Mouse (Mus musculus): ENCODE results near the gene Rcor1.

The Rcor1 gene

DNA sequence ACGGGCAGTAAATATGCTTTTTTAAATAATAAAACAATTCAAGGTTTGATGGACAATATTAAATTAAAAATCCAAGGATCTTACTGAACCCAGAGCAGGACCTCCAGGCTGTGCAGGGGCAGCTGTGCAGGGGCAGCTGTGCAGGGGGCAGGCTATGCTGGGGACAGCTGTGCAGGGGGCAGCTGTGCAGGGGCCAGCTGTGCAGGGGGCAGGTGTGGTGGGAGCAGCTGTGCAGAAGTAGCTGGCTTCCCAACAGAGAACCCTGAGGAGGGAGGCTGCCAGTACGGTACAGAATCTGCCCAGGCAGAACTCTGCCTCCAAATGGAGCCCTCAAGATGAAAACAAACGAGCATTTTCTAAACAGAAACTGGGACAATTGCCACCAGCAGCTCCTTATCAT, 96.8 kb downstream of the Rcor1 start:
- no peak for DNase-seq

GRCm38 (mm10) chr12:111137079-111137478, 97.9 kb downstream of the Rcor1 start:
- no peak for DNase-seq

DNA sequence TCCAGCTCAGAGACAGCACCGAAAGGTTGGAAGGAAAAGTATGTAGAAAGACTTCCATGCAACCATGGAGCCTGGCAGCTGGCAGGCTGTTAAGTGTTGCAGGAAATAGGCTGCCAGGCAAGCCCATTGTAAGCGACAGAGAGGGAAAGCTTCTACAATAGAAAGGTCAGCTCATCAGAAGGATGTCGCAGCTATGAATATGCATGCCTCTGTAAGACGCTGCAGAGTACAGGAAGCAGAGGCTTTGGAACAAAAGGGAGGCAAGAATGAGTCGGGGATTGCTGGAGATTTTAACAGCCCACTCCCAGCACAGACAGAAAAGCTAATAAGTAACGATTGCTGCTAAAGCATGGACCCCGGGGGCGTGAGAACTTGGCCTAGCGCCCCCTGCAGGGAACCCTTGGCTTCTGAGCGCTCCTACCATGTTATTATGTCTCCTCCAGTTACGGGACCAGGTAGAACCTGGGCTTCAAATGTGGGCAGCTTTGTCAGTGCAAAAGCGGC, 103.9 kb downstream of the Rcor1 start:
- DNase-seq, result peak; percentile 33

DNA sequence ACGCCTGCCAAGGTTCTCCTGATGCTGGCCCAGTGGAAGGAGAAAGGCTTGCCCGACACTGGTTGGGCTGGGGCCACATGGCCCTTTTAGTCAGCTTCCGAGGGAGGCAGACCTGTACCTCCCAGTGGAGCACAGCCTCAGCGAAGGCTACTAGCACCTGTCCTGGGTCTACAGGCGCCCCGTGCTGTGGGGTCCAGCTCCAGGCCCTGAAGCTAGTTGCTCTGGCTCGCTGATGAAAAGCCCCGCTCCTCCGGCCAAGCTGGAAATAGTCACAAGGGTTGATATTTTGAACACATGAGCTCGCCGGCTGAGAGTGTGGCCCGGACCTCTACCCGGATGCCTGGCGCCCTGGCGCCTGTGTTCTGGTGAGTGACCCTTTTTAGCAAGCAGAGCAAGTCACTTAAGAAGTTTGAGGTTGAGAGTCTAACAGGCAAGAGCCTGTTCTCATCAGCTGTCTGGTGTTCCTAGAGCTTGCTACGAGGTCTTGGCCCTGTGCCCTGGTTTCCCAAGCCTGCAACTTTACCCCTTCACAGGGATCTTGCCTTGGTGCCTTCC, 104.4 kb downstream of the Rcor1 start:
- DNase-seq, result no peak

DNA sequence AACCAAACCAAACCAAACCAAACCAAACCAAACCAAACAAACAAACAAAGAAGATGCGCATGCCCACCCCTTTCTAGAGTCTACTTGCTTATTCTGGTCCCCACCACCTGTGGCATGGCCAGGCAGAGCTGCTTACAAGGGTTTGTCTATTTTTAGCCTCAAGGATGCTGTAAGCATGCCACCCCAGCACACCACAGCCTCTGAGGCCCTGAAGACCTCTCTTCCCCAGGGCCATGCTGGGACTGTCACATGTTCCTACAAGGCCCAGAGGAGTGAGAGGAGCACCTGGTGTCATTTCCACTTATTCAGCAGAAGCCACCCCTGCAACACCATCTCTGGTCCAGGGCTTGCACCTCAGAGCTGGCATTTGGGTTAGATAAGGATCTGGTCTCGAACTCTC, 105.4 kb downstream of the Rcor1 start:
- no peak for DNase-seq

DNA sequence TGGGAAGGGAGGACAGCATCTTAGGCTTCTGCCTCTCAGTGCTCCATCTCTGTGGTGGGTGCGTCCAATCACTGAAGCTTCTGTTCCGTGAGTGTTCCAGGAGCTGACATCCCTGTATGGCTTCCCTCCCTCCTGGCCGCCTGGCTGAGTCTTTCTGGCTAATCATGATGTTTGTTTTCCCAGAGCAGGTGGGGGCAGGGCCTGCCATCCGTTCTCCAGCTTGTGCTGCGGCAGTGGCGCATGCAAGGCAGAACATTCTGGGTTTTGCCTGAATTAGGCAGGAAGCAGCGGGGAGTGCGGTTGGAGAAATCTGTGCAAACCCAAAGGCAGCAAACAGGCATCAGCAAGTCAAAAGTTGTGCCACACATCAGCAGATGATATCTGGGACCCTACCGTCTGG, 106.1 kb downstream of the Rcor1 start:
- no peak for DNase-seq

DNA sequence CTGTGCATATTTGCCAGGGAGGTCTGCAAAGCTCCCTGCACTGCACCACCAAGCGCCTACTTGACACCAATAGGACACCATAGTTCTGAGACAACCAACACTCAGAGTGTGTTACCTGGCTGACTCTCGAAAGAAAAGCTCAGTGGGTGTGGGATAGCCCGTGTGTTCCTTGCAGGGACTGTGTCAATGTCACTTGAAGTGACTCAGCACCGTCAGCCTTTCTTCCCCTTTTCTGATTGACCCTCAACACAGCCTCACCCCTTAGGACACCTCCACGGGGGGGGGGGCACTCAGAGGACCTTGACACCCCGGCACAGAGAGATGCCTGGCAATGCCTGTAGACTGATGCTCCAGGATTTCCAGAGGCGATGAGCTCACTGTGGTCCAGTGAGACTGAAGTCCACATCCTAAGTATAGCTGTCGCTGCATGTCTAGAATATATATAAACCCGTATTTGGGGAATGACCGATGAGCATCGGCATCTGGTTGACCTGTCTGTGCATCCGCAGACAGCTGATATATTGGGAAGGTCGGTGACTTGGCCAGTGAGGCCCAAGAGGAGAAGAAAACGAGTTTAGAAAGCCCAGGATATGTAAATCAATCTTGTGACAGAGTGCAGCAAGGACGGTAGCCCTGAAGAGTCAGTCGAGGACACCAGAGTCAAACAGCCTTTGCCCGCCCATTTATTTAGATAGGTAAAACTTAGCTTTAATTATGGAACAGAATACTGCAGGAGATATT, 110.5 kb downstream of the Rcor1 start:
- DNase-seq, result no peak

- peak; percentile 34 for DNase-seq
These were observed 111.1 kb downstream of the Rcor1 start for GRCm38 (mm10) chr12:111150236-111150596.

DNA sequence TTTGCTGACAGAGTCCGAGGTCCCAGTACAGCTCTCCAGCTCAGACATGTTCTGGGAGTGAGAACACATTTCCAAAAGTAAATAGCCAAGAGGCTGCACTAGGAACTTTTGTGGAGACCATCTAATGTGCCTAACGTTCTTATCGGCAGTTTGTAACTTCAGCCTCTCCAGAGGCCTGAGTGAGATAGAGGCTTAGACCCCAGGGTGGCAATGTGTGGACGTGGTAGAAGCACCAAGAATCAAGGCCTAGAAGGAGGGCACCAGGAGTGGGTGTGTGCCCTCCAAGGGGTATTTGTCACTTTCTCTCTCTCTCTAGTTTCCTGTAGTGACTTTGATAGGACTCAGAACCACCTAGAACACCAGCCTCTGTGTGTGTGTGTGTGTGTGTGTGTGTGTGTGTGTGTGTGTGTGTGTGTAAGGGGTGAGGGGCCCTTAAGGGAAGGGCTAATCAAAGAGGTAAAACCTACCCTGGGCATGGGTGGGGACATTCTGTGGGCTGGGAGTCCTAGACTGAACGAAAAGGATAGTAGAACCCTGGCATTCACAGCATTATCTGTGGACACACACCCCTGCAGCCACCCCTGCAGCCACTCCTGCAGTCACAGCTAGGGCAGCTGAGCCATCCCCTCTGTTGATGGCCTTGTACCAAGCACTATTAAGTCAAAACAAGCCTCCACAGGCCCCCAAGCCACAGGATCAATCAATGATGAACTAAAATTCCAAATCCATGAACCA, 112.4 kb downstream of the Rcor1 start:
- DNase-seq, result no peak

GRCm38 (mm10) chr12:111152579-111152978, 113.4 kb downstream of the Rcor1 start:
- DNase-seq, result no peak

- DNase-seq, result no peak
These were observed 114.0 kb downstream of the Rcor1 start for GRCm38 (mm10) chr12:111152981-111153710.

DNA sequence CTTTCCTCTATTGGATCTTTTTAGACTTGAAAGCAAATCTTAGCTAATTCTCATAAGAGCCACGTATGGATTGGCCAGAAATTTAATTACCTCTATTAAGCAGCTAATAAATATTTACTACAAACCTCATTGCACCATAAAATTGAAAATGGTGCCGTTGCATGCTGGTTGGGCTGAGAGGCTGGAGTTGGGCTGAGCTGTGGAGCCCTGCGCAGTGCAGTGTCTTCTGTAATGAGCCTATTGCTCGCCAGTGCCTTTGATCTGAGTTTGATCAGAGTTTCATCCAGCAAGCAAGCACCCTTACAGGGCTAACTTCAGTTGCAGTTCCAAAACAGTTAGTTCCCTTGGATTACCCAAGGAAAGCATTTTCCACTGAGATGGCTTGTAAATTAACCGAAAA, 114.8 kb downstream of the Rcor1 start:
- DNase-seq, result no peak

DNA sequence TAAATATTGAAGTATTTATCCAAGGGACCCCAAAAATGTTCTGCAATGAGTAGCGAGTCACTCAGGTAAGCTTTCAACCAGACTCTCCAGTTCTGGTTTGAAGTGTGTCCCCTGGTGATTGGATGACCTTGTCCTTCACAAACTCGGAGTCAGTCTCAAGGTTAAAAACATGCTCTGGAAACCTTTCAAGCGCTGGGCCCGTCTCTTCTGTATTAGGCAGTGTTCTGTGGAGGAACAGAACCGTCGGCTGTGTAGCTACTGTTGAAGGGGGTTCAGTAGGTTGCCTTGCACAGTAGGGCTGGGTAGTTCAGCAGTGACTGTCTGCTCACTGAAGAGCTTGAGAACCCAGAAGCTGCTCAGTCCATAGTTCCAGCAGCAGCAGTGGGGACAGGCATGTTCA, 115.5 kb downstream of the Rcor1 start:
- DNase-seq, result no peak

DNA sequence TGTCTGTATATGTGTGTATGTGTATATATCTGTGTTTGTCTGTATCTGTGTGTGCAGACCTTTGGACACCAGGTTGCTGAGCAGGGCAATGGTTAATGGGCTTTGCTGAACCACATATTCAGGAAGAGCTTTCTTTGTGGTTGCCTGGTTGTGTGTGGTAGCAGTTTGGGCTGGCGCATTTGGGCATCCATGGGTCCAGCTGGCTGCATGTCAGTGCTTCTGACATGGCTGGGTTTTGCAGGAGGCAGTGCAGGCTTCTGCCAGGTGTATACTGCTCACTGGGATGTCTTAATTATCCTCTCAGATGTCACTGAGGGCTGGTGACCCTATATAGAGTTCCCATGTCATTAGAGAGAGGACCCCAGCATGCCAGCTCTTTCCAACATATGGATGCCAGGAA, 116.6 kb downstream of the Rcor1 start:
- DNase-seq, result no peak

- peak; percentile 22 for DNase-seq
These were observed 120.7 kb downstream of the Rcor1 start for GRCm38 (mm10) chr12:111159659-111160428.

- no peak for DNase-seq
These were observed 121.7 kb downstream of the Rcor1 start for GRCm38 (mm10) chr12:111160871-111161270.

DNA sequence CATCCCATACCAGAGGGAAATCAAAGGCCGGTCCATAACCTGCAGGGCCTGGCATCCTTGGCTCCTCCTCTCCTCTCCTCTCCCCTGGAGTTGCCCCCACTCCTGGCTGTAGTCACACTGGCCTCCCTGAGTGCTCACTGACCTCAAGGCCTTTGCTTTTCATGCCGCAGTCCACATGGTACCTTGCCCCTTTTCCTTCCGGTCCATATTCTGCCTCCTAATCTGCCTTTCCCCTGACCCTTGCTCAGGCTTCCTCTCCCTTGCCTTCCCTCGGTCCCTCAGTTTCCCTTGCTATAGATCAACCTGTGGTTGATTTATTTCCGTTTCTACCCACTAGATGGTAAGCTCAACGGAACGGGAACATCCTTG, 122.8 kb downstream of the Rcor1 start:
- DNase-seq, result peak; percentile 64

- peak; percentile 32 for DNase-seq
These were observed 123.3 kb downstream of the Rcor1 start for GRCm38 (mm10) chr12:111162312-111163061.

- peak; percentile 94 for DNase-seq
These were observed 125.2 kb downstream of the Rcor1 start for GRCm38 (mm10) chr12:111164310-111164751.

DNA sequence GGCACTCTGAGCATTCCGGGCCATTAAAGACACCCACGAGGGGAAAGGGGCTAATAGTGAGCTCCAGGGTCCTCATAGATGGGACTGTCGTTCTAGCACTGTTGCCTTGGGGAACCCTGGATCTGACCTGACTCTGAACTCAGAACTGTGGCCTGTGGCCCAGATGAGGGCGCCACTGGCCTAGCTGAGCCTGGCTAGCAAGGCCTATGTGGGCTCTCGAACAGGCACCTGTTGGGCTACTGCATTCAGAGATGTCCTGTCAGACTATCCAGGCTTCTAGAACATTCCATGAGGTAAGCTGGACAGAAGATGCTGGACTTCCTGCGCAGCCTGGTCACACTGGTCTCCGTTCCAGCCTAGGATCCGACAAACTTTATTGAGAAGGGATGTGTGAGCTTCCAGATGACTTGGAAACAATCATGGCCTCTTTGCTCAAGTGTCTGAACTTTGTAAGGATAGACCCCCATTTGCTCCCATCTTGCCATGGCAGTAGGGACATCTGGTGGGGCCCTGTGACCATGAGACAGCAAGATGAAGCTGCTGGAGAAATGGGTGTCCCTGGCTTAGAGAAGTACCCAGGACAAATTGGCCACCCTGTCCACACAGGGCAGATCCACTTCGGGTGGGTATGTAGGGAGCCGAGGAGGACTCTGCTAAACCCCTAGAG, 126.1 kb downstream of the Rcor1 start:
- DNase-seq, result peak; percentile 40
